Mouse (Mus musculus): ENCODE results near the gene Slc38a11. TPM values are rescaled to one million over a fixed set of nuclear protein-coding genes. Genes with fewer than 3 reads are reported as not detected.

The Slc38a11 gene
- polyA plus RNA-seq, 1 experiment from 2014 or later = not detected

- Histone ChIP-seq H3K4me3 (ENCODE audit: low read length) (no peak overlapping the region), H3K9ac (ENCODE audit: low read length) (no peak overlapping the region), H3K27ac (ENCODE audit: low read length) (no peak overlapping the region), H3K36me3 (ENCODE audit: control insufficient read depth, insufficient read depth, low read length) (no peaks in the 10 kb centered on the region), H3K27me3 (ENCODE audit: control insufficient read depth, insufficient read depth, low read depth, low read length) (no peaks in the 10 kb centered on the region), H3K4me2 (ENCODE audit: low read depth, low read length) (no peak overlapping the region), H3K9me3 (ENCODE audit: control insufficient read depth, low read length) (no peaks in the 10 kb centered on the region), H3K4me1 (replicated peaks; ENCODE audit: control insufficient read depth, insufficient read depth, low read length) (peaks cover 6% of the 10 kb centered on the region)
- peak; percentile 56; the same call in 1 of the 2 replicates for ATAC-seq (ENCODE audit: low read depth)
- WGBS = 15% methylated on average over 4 of the region's 4 CpGs
These were observed 18.7 kb upstream of the Slc38a11 start for GRCm38 (mm10) chr2:65382485-65382884.

GRCm38 (mm10) chr2:65378425-65378824 is 14.6 kb upstream of the Slc38a11 start:
- no peaks in the 10 kb centered on the region for H3K27me3 ChIP-seq (ENCODE audit: control insufficient read depth, insufficient read depth, low read depth, low read length)
- no peak overlapping the region for H3K4me2 ChIP-seq (ENCODE audit: low read depth, low read length)
- WGBS = 64% methylated on average over 4 of the region's 4 CpGs
- no peak for ATAC-seq (ENCODE audit: low read depth)
- peaks cover 6% of the 10 kb centered on the region for H3K4me1 ChIP-seq (replicated peaks; ENCODE audit: control insufficient read depth, insufficient read depth, low read length)
- no peaks in the 10 kb centered on the region for H3K9me3 ChIP-seq (ENCODE audit: control insufficient read depth, low read length)
- no peak overlapping the region for H3K4me3 ChIP-seq (ENCODE audit: low read length)
- no peak overlapping the region for H3K9ac ChIP-seq (ENCODE audit: low read length)
- H3K27ac ChIP-seq (ENCODE audit: low read length) = no peak overlapping the region
- H3K36me3 ChIP-seq (ENCODE audit: control insufficient read depth, insufficient read depth, low read length) = no peaks in the 10 kb centered on the region

- Histone ChIP-seq H3K27me3 (ENCODE audit: control insufficient read depth, insufficient read depth, low read depth, low read length) (no peaks in the 10 kb centered on the region), H3K9me3 (ENCODE audit: control insufficient read depth, low read length) (no peaks in the 10 kb centered on the region), H3K4me1 (replicated peaks; ENCODE audit: control insufficient read depth, insufficient read depth, low read length) (no peaks in the 10 kb centered on the region), H3K4me3 (ENCODE audit: low read length) (no peak overlapping the region), H3K36me3 (ENCODE audit: control insufficient read depth, insufficient read depth, low read length) (no peaks in the 10 kb centered on the region), H3K4me2 (ENCODE audit: low read depth, low read length) (no peak overlapping the region), H3K27ac (ENCODE audit: low read length) (no peak overlapping the region), H3K9ac (ENCODE audit: low read length) (no peak overlapping the region)
- no peak for ATAC-seq (ENCODE audit: low read depth)
- 81% methylated on average over 5 of the region's 5 CpGs for WGBS
These were observed 10.6 kb upstream of the Slc38a11 start for GRCm38 (mm10) chr2:65374410-65374809.

GRCm38 (mm10) chr2:65373076-65373475 is 9.2 kb upstream of the Slc38a11 start:
- H3K27me3 ChIP-seq (ENCODE audit: control insufficient read depth, insufficient read depth, low read depth, low read length) = no peaks in the 10 kb centered on the region
- H3K4me3 ChIP-seq (ENCODE audit: low read length) = no peak overlapping the region
- 86% methylated on average over 4 of the region's 4 CpGs for WGBS
- no peak overlapping the region for H3K27ac ChIP-seq (ENCODE audit: low read length)
- no peak for ATAC-seq (ENCODE audit: low read depth)
- H3K9ac ChIP-seq (ENCODE audit: low read length) = no peak overlapping the region
- H3K4me2 ChIP-seq (ENCODE audit: low read depth, low read length) = no peak overlapping the region
- H3K9me3 ChIP-seq (ENCODE audit: control insufficient read depth, low read length) = no peaks in the 10 kb centered on the region
- H3K36me3 ChIP-seq (ENCODE audit: control insufficient read depth, insufficient read depth, low read length) = no peaks in the 10 kb centered on the region
- H3K4me1 ChIP-seq (replicated peaks; ENCODE audit: control insufficient read depth, insufficient read depth, low read length) = no peaks in the 10 kb centered on the region

GRCm38 (mm10) chr2:65360736-65361475 is 2.9 kb downstream of the Slc38a11 start:
- Histone ChIP-seq H3K27me3 (ENCODE audit: control insufficient read depth, insufficient read depth, low read depth, low read length) (no peaks in the 10 kb centered on the region; the same call in 1 of the 2 replicates), H3K4me1 (replicated peaks; ENCODE audit: control insufficient read depth, insufficient read depth, low read length) (peaks cover 4% of the 10 kb centered on the region; the same call in 1 of the 2 replicates), H3K4me2 (ENCODE audit: low read depth, low read length) (no peak overlapping the region), H3K27ac (ENCODE audit: low read length) (no peak overlapping the region), H3K36me3 (ENCODE audit: control insufficient read depth, insufficient read depth, low read length) (no peaks in the 10 kb centered on the region), H3K9me3 (ENCODE audit: control insufficient read depth, low read length) (no peaks in the 10 kb centered on the region), H3K9ac (ENCODE audit: low read length) (no peak overlapping the region), H3K4me3 (ENCODE audit: low read length) (no peak overlapping the region)
- ATAC-seq (ENCODE audit: low read depth) = no peak
- 82% methylated on average over 9 of the region's 9 CpGs for WGBS

- H3K4me1 ChIP-seq (replicated peaks; ENCODE audit: control insufficient read depth, insufficient read depth, low read length) = no peaks in the 10 kb centered on the region
- no peak overlapping the region for H3K4me3 ChIP-seq (ENCODE audit: low read length)
- no peak overlapping the region for H3K9ac ChIP-seq (ENCODE audit: low read length)
- H3K4me2 ChIP-seq (ENCODE audit: low read depth, low read length) = no peak overlapping the region
- no peaks in the 10 kb centered on the region for H3K9me3 ChIP-seq (ENCODE audit: control insufficient read depth, low read length)
- H3K27me3 ChIP-seq (ENCODE audit: control insufficient read depth, insufficient read depth, low read depth, low read length) = no peaks in the 10 kb centered on the region
- ATAC-seq (ENCODE audit: low read depth) = no peak
- no peaks in the 10 kb centered on the region for H3K36me3 ChIP-seq (ENCODE audit: control insufficient read depth, insufficient read depth, low read length)
- 30% methylated on average over 4 of the region's 4 CpGs for WGBS
- no peak overlapping the region for H3K27ac ChIP-seq (ENCODE audit: low read length)
These were observed 16.5 kb downstream of the Slc38a11 start for GRCm38 (mm10) chr2:65347367-65347766.

- Histone ChIP-seq H3K4me1 (replicated peaks; ENCODE audit: control insufficient read depth, insufficient read depth, low read length) (no peaks in the 10 kb centered on the region), H3K36me3 (ENCODE audit: control insufficient read depth, insufficient read depth, low read length) (no peaks in the 10 kb centered on the region), H3K9ac (ENCODE audit: low read length) (no peak overlapping the region), H3K4me3 (ENCODE audit: low read length) (no peak overlapping the region), H3K4me2 (ENCODE audit: low read depth, low read length) (no peak overlapping the region), H3K27ac (ENCODE audit: low read length) (no peak overlapping the region), H3K27me3 (ENCODE audit: control insufficient read depth, insufficient read depth, low read depth, low read length) (no peaks in the 10 kb centered on the region), H3K9me3 (ENCODE audit: control insufficient read depth, low read length) (no peaks in the 10 kb centered on the region)
- WGBS = 44% methylated on average over 1 of the region's 1 CpGs
- ATAC-seq (ENCODE audit: low read depth) = no peak
These were observed 16.9 kb downstream of the Slc38a11 start for GRCm38 (mm10) chr2:65346915-65347314.

- ATAC-seq (ENCODE audit: low read depth) = no peak
- no peak overlapping the region for H3K27ac ChIP-seq (ENCODE audit: low read length)
- H3K27me3 ChIP-seq (ENCODE audit: control insufficient read depth, insufficient read depth, low read depth, low read length) = no peaks in the 10 kb centered on the region
- 84% methylated on average over 5 of the region's 5 CpGs for WGBS
- H3K9me3 ChIP-seq (ENCODE audit: control insufficient read depth, low read length) = no peaks in the 10 kb centered on the region
- H3K36me3 ChIP-seq (ENCODE audit: control insufficient read depth, insufficient read depth, low read length) = no peaks in the 10 kb centered on the region
- no peaks in the 10 kb centered on the region for H3K4me1 ChIP-seq (replicated peaks; ENCODE audit: control insufficient read depth, insufficient read depth, low read length)
- no peak overlapping the region for H3K4me2 ChIP-seq (ENCODE audit: low read depth, low read length)
- no peak overlapping the region for H3K9ac ChIP-seq (ENCODE audit: low read length)
- no peak overlapping the region for H3K4me3 ChIP-seq (ENCODE audit: low read length)
These were observed 17.8 kb downstream of the Slc38a11 start for GRCm38 (mm10) chr2:65346037-65346436.

- Histone ChIP-seq H3K27me3 (ENCODE audit: control insufficient read depth, insufficient read depth, low read depth, low read length) (no peaks in the 10 kb centered on the region), H3K4me2 (ENCODE audit: low read depth, low read length) (no peak overlapping the region), H3K27ac (ENCODE audit: low read length) (no peak overlapping the region), H3K36me3 (ENCODE audit: control insufficient read depth, insufficient read depth, low read length) (no peaks in the 10 kb centered on the region), H3K9me3 (ENCODE audit: control insufficient read depth, low read length) (no peaks in the 10 kb centered on the region), H3K4me1 (replicated peaks; ENCODE audit: control insufficient read depth, insufficient read depth, low read length) (no peaks in the 10 kb centered on the region), H3K9ac (ENCODE audit: low read length) (no peak overlapping the region), H3K4me3 (ENCODE audit: low read length) (no peak overlapping the region)
- 48% methylated on average over 10 of the region's 10 CpGs for WGBS
- ATAC-seq (ENCODE audit: low read depth) = peak; percentile 72
These were observed 21.8 kb downstream of the Slc38a11 start for GRCm38 (mm10) chr2:65342057-65342456.

Measured in lung, embryonic 16.5 days (tissue).